Mouse (Mus musculus): Measurements from ENCODE around the gene Mdm2. TPM values are rescaled to one million over a fixed set of nuclear protein-coding genes. Genes with fewer than 3 reads are reported as not detected.
"Not testable (repeated sequence)": the region's sequence is repeated elsewhere in the genome, so short reads cannot be mapped to it uniquely, and the experiment has no call there.

Gene Mdm2
- polyA plus RNA-seq, 1 experiment, result 41.8 TPM

DNA sequence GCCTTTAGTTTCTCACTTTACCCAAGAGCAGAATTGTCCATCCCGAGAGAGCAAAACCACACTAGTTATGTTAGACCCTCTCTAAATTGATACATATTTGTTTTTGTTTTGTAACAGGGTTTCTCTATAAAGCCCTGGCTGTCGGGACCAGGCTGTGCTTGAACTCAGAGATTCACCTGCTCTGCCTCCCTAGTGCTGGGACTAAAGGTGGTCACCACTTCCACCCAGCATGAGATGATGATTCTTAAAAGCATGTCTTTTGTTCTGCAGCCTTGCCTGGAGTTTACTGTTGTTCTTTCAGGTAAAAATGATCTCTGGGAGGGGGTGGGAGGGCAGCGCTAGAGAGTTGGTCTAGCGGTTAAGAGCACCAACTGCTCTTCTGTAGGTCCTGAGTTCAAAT lies 15.8 kb upstream of the Mdm2 start:
- peaks cover 5% of the 10 kb centered on the region for H3K27me3 ChIP-seq (replicated peaks)
- H3K4me3 ChIP-seq (replicated peaks), result no peak overlapping the region

GRCm38 (mm10) chr10:117725671-117726070 lies 15.1 kb upstream of the Mdm2 start:
- Histone ChIP-seq H3K4me3 (replicated peaks) (no peak overlapping the region), H3K27me3 (replicated peaks) (peaks cover 5% of the 10 kb centered on the region), H3K36me3 (replicated peaks; ENCODE audit: low read length) (no peaks in the 10 kb centered on the region), H3K4me1 (peaks cover 24% of the 10 kb centered on the region), H3K9me3 (no peaks in the 10 kb centered on the region)
- no peak for TF ChIP-seq GATA1 (IDR thresholded peaks at IDR 0.05; ENCODE audit: borderline replicate concordance, low read length)
- TF ChIP-seq FLI1 (IDR thresholded peaks at IDR 0.05; ENCODE audit: low read length), result no peak

More for the DNA sequence above, 15.8 kb upstream of the Mdm2 start:
- no peaks in the 10 kb centered on the region for H3K9me3 ChIP-seq
- TF ChIP-seq GATA1 (IDR thresholded peaks at IDR 0.05; ENCODE audit: borderline replicate concordance, low read length) (no peak), FLI1 (IDR thresholded peaks at IDR 0.05; ENCODE audit: low read length) (no peak)
- no peaks in the 10 kb centered on the region for H3K36me3 ChIP-seq (replicated peaks; ENCODE audit: low read length)
- H3K4me1 ChIP-seq, result peaks cover 26% of the 10 kb centered on the region

- TF ChIP-seq FLI1 (IDR thresholded peaks at IDR 0.05; ENCODE audit: low read length), result no peak
- TF ChIP-seq GATA1 (IDR thresholded peaks at IDR 0.05; ENCODE audit: borderline replicate concordance, low read length), result no peak
- Histone ChIP-seq H3K4me1 (peaks cover 22% of the 10 kb centered on the region), H3K36me3 (replicated peaks; ENCODE audit: low read length) (no peaks in the 10 kb centered on the region), H3K9me3 (no peaks in the 10 kb centered on the region), H3K27me3 (replicated peaks) (peaks cover 5% of the 10 kb centered on the region), H3K4me3 (replicated peaks) (no peak overlapping the region)
These were observed 14.3 kb upstream of the Mdm2 start for GRCm38 (mm10) chr10:117724804-117725361.

- no peaks in the 10 kb centered on the region for H3K9me3 ChIP-seq
- peaks cover 27% of the 10 kb centered on the region for H3K4me1 ChIP-seq
- no peaks in the 10 kb centered on the region for H3K36me3 ChIP-seq (replicated peaks; ENCODE audit: low read length)
- TF ChIP-seq FLI1 (IDR thresholded peaks at IDR 0.05; ENCODE audit: low read length) (no peak), GATA1 (IDR thresholded peaks at IDR 0.05; ENCODE audit: borderline replicate concordance, low read length) (no peak)
- H3K27me3 ChIP-seq (replicated peaks), result peaks cover under 1% of the 10 kb centered on the region
- no peak overlapping the region for H3K4me3 ChIP-seq (replicated peaks)
These were observed 13.7 kb upstream of the Mdm2 start for GRCm38 (mm10) chr10:117724136-117724718.

GRCm38 (mm10) chr10:117718161-117719119 lies 7.9 kb upstream of the Mdm2 start:
- Histone ChIP-seq H3K4me3 (replicated peaks) (no peak overlapping the region), H3K27me3 (replicated peaks) (no peaks in the 10 kb centered on the region), H3K36me3 (replicated peaks; ENCODE audit: low read length) (no peaks in the 10 kb centered on the region), H3K4me1 (peaks cover 78% of the 10 kb centered on the region), H3K9me3 (no peaks in the 10 kb centered on the region)
- TF ChIP-seq GATA1 (IDR thresholded peaks at IDR 0.05; ENCODE audit: borderline replicate concordance, low read length), result no peak
- no peak for TF ChIP-seq FLI1 (IDR thresholded peaks at IDR 0.05; ENCODE audit: low read length)

GRCm38 (mm10) chr10:117717583-117717982 lies 7.0 kb upstream of the Mdm2 start:
- TF ChIP-seq FLI1 (IDR thresholded peaks at IDR 0.05; ENCODE audit: low read length), result no peak
- Histone ChIP-seq H3K4me3 (replicated peaks) (peak overlapping the region; percentile 56), H3K36me3 (replicated peaks; ENCODE audit: low read length) (no peaks in the 10 kb centered on the region), H3K27me3 (replicated peaks) (no peaks in the 10 kb centered on the region), H3K9me3 (no peaks in the 10 kb centered on the region), H3K4me1 (peaks cover 81% of the 10 kb centered on the region)

- no peak for TF ChIP-seq GATA1 (IDR thresholded peaks at IDR 0.05; ENCODE audit: borderline replicate concordance, low read length)
- TF ChIP-seq FLI1 (IDR thresholded peaks at IDR 0.05; ENCODE audit: low read length), result no peak
- no peak overlapping the region for H3K4me3 ChIP-seq (replicated peaks)
- peaks cover 84% of the 10 kb centered on the region for H3K4me1 ChIP-seq
- no peaks in the 10 kb centered on the region for H3K36me3 ChIP-seq (replicated peaks; ENCODE audit: low read length)
- no peaks in the 10 kb centered on the region for H3K27me3 ChIP-seq (replicated peaks)
- no peaks in the 10 kb centered on the region for H3K9me3 ChIP-seq
These were observed 6.1 kb upstream of the Mdm2 start for GRCm38 (mm10) chr10:117716686-117717085.

GRCm38 (mm10) chr10:117715654-117716053 lies 5.1 kb upstream of the Mdm2 start:
- H3K9me3 ChIP-seq; H3K27me3 ChIP-seq (replicated peaks); H3K4me3 ChIP-seq (replicated peaks); H3K36me3 ChIP-seq (replicated peaks; ENCODE audit: low read length): not testable (repeated sequence)
- peaks cover 83% of the 10 kb centered on the region for H3K4me1 ChIP-seq

- no peak for TF ChIP-seq GATA1 (IDR thresholded peaks at IDR 0.05; ENCODE audit: borderline replicate concordance, low read length)
- TF ChIP-seq FLI1 (IDR thresholded peaks at IDR 0.05; ENCODE audit: low read length), result no peak
- no peaks in the 10 kb centered on the region for H3K36me3 ChIP-seq (replicated peaks; ENCODE audit: low read length)
- peaks cover 81% of the 10 kb centered on the region for H3K4me1 ChIP-seq
- H3K9me3 ChIP-seq, result no peaks in the 10 kb centered on the region
- H3K27me3 ChIP-seq (replicated peaks), result no peaks in the 10 kb centered on the region
- H3K4me3 ChIP-seq (replicated peaks), result no peak overlapping the region
These were observed 4.5 kb upstream of the Mdm2 start for GRCm38 (mm10) chr10:117714928-117715500.
